Comparison of ENCODE assay signal across 28 mouse cellular contexts in genomic region chr3:122520875-122521274, GRCm38 (mm10).
DNase-seq lines count a peak whose midpoint lies in the region; ATAC-seq and TF ChIP-seq lines count a peak whose summit lies in the region.
"Had no signal": no experiment of that assay in that cellular context is flagged by ENCODE, and none has a peak within 500 bp of the region (broad histone marks: within the 10 kb centered on the region; RNA-seq: fewer than 3 reads in every experiment).

No protein-coding gene starts in this region.

- no peaks in the 10 kb centered on the region for H3K9me3 ChIP-seq in CH12.LX (replicated peaks; ENCODE audit: low read length)
- no peaks in the 10 kb centered on the region for H3K9me3 ChIP-seq in midbrain, embryonic 16.5 days (replicated peaks; ENCODE audit: control insufficient read depth, low read length, poor library complexity, severe bottlenecking)
- H3K9me3 ChIP-seq: embryonic facial prominence, embryonic 13.5 days; limb, embryonic 13.5 days; liver, embryonic 13.5 days; lung, embryonic 15.5 days; midbrain, embryonic 12.5 days; neural tube, embryonic 15.5 days had no signal

- in situ Hi-C loops in CH12.LX (cut with MboI; ENCODE audit: low pct_ligation_motif_present, low pct_unique_long_range_greater_than_20kb, low sequenced_read_pairs): loop anchor here (10.0 kb wide), 1 partner anchor 94 kb away; the partner anchor contains the start of gene Fnbp1l

- peaks cover 12 to 32% of the 10 kb centered on the region in 2 experiments; a peak in 3 of 4 replicates for H3K4me1 ChIP-seq in CH12.LX (ENCODE audit: control insufficient read depth in 1 of 2, insufficient read depth in 2 of 2)
- peaks cover 26% of the 10 kb centered on the region for H3K4me1 ChIP-seq in midbrain, embryonic 16.5 days (ENCODE audit: control insufficient read depth, insufficient read depth, low read length)
- no peaks in the 10 kb centered on the region for H3K4me1 ChIP-seq in lung, adult 2 months (ENCODE audit: control insufficient read depth, insufficient read depth, low read length)
- H3K4me1 ChIP-seq: liver, embryonic 13.5 days had no signal

- no peak overlapping the region for H3K9ac ChIP-seq in CH12.LX (ENCODE audit: insufficient read depth, low read depth)
- H3K9ac ChIP-seq in midbrain, embryonic 16.5 days (ENCODE audit: low read depth, low read length): no peak overlapping the region
- H3K9ac ChIP-seq: embryonic facial prominence, embryonic 13.5 days; hindbrain, embryonic 14.5 days; limb, embryonic 13.5 days; liver, embryonic 13.5 days; lung, embryonic 15.5 days; midbrain, embryonic 12.5 days; neural tube, embryonic 15.5 days had no signal

- no peak overlapping the region for H3K4me3 ChIP-seq in CH12.LX (replicated peaks in 1 of 3; ENCODE audit: low read depth in 2 of 3, low read length in 2 of 3, poor library complexity in 1 of 3)
- H3K4me3 ChIP-seq in midbrain, embryonic 16.5 days (ENCODE audit: low read depth, low read length): no peak overlapping the region
- no peak overlapping the region for H3K4me3 ChIP-seq in lung, adult 2 months (replicated peaks; ENCODE audit: extremely low read depth, low read depth, low read length)
- H3K4me3 ChIP-seq: embryonic facial prominence, embryonic 13.5 days; erythroblast, embryonic 14.5 days; limb, embryonic 13.5 days; liver, embryonic 13.5 days; lung, embryonic 15.5 days; midbrain, embryonic 12.5 days; neural tube, embryonic 15.5 days had no signal

- TF ChIP-seq EP300 in CH12.LX (IDR thresholded peaks at IDR 0.05; ENCODE audit: low read length): peak; percentile 11; the same call in 1 of the 2 replicates

- no peaks in the 10 kb centered on the region for H3K79me2 ChIP-seq in CH12.LX (replicated peaks; ENCODE audit: control insufficient read depth, extremely low read depth, insufficient read depth, poor library complexity, severe bottlenecking)

- peak overlapping the region; percentile 51 for H3K27ac ChIP-seq in CH12.LX (ENCODE audit: insufficient read depth, low read depth)
- H3K27ac ChIP-seq in midbrain, embryonic 16.5 days (ENCODE audit: low read length): no peak overlapping the region
- H3K27ac ChIP-seq: embryonic facial prominence, embryonic 13.5 days; hindbrain, embryonic 14.5 days; limb, embryonic 13.5 days; liver, embryonic 13.5 days; lung, embryonic 15.5 days; midbrain, embryonic 12.5 days; neural tube, embryonic 15.5 days had no signal

- dilution Hi-C loops in CH12.LX (cut with MboI; ENCODE audit: extremely low pct_ligation_motif_present, extremely low pct_unique_long_range_greater_than_20kb, low sequenced_read_pairs): no loop called here

- ATAC-seq in common myeloid progenitor, adult 5-6 weeks (replicated peaks; ENCODE audit: low read depth, poor library complexity, severe bottlenecking): peak; percentile 69
- ATAC-seq in megakaryocyte, adult 5-6 weeks (ENCODE audit: poor library complexity, severe bottlenecking): peak; percentile 87
- no peak for ATAC-seq in midbrain, embryonic 16.5 days
- ATAC-seq: forebrain, embryonic 14.5 days; inflammation-experienced regulatory T-cells, adult 6 months had no signal

- 0 out of 2 replicates have a peak, but pooled peaks have one; percentile 23 for TF ChIP-seq POLR2A in CH12.LX (IDR thresholded peaks at IDR 0.05; ENCODE audit: low read depth, low read length)
- no peak for TF ChIP-seq POLR2A in lung, adult 2 months (IDR thresholded peaks at IDR 0.05; ENCODE audit: borderline replicate concordance, extremely low read depth, low read depth, low read length)

- H3K27me3 ChIP-seq in CH12.LX (replicated peaks): no peaks in the 10 kb centered on the region
- no peaks in the 10 kb centered on the region for H3K27me3 ChIP-seq in midbrain, embryonic 16.5 days (ENCODE audit: control insufficient read depth, insufficient read depth, low read depth, low read length)
- H3K27me3 ChIP-seq: liver, embryonic 13.5 days; lung, embryonic 15.5 days; midbrain, embryonic 12.5 days; neural tube, embryonic 15.5 days had no signal

- WGBS in midbrain, embryonic 16.5 days: 93% methylated on average over 4 of the region's 4 CpGs
- 89% methylated on average over 4 of the region's 4 CpGs for WGBS in lung, adult 2 months

- TF ChIP-seq RAD21 in CH12.LX (IDR thresholded peaks at IDR 0.05; ENCODE audit: low read depth, low read length): no peak

- intact Hi-C loops in gastrocnemius, postnatal 14 days (cut with DNase I; ENCODE audit: low total_unique reads): no loop called here

- no peak overlapping the region for H3K4me2 ChIP-seq in CH12.LX (ENCODE audit: insufficient read depth, low read depth, poor library complexity, severe bottlenecking)
- no peak overlapping the region for H3K4me2 ChIP-seq in midbrain, embryonic 16.5 days (ENCODE audit: low read length)
- H3K4me2 ChIP-seq: embryonic facial prominence, embryonic 13.5 days; heart, embryonic 11.5 days; hindbrain, embryonic 14.5 days; limb, embryonic 13.5 days; liver, embryonic 13.5 days; lung, embryonic 15.5 days; midbrain, embryonic 12.5 days; neural tube, embryonic 15.5 days had no signal

- H3K36me3 ChIP-seq in CH12.LX (replicated peaks in 1 of 2; ENCODE audit: control insufficient read depth in 1 of 2, insufficient read depth in 1 of 2, low read length in 1 of 2): peaks cover 81 to 99% of the 10 kb centered on the region in 2 experiments
- no peaks in the 10 kb centered on the region for H3K36me3 ChIP-seq in midbrain, embryonic 16.5 days (ENCODE audit: control insufficient read depth, insufficient read depth, low read length)
- H3K36me3 ChIP-seq: limb, embryonic 13.5 days; liver, embryonic 13.5 days; lung, embryonic 15.5 days; neural tube, embryonic 15.5 days had no signal

- no peak for TF ChIP-seq CTCF in CH12.LX (conservative IDR thresholded peaks at IDR 0.05 in 1 of 2, IDR thresholded peaks at IDR 0.05 in 1 of 2; ENCODE audit: low read depth in 2 of 2, low read length in 2 of 2)
- no peak for TF ChIP-seq CTCF in lung, adult 2 months (IDR thresholded peaks at IDR 0.05; ENCODE audit: insufficient read depth, low read length)

- DNase-seq in CH12.LX (ENCODE audit: extremely low read depth): peak; percentile 57
- DNase-seq in natural killer cell, adult 2 months (ENCODE audit: low spot score in 2 of 2): peak; percentile 7 to 10
- no peak for DNase-seq in gastrocnemius, adult 18-20 months (ENCODE audit: low spot score)
- no peak for DNase-seq in lung, adult 2 months
- no peak for DNase-seq in gastrocnemius, postnatal 14 days
- DNase-seq: adrenal gland, postnatal 36 days; cerebellum, adult 11-12 months; cerebellum, postnatal 14 days; heart, adult 11 months; kidney, adult 9 months; kidney, postnatal 14 days; liver, embryonic 13.5 days; lung, postnatal 4 days; right cerebral cortex, adult 18-20 months; thymus, postnatal 14 days had no signal

TF ChIP-seq in CH12.LX, 34 proteins besides CTCF, POLR2A, EP300 and RAD21:
- TF ChIP-seq ZC3H11A (IDR thresholded peaks at IDR 0.05; ENCODE audit: low read depth, low read length) (no peak), TBP (conservative IDR thresholded peaks at IDR 0.05; ENCODE audit: low read depth, low read length) (0 out of 2 replicates have a peak, but pooled peaks have one; percentile 11), ELF1 (IDR thresholded peaks at IDR 0.05; ENCODE audit: low read depth, low read length) (peak; percentile 53; the same call in 1 of the 2 replicates), PAX5 (IDR thresholded peaks at IDR 0.05; ENCODE audit: low read length) (no peak), ZNF384 (IDR thresholded peaks at IDR 0.05; ENCODE audit: low read depth, low read length) (no peak), UBTF (IDR thresholded peaks at IDR 0.05; ENCODE audit: low read depth, low read length) (no peak), IRF4 (IDR thresholded peaks at IDR 0.05; ENCODE audit: low read depth, low read length) (no peak), ZMIZ1 (IDR thresholded peaks at IDR 0.05; ENCODE audit: low read depth, low read length) (no peak)

Comparison
In these comparisons a context has a peak if more than half of its experiments do, and no peak if none do; other contexts are left out.
1. DNase-seq: peak in CH12.LX (single experiment) and natural killer cell, adult 2 months (2 of 2); none in gastrocnemius, adult 18-20 months (single experiment), lung, adult 2 months (single experiment) and gastrocnemius, postnatal 14 days (single experiment).